Comparison of ENCODE assay signal across 9 mouse cellular contexts in the genomic region with DNA sequence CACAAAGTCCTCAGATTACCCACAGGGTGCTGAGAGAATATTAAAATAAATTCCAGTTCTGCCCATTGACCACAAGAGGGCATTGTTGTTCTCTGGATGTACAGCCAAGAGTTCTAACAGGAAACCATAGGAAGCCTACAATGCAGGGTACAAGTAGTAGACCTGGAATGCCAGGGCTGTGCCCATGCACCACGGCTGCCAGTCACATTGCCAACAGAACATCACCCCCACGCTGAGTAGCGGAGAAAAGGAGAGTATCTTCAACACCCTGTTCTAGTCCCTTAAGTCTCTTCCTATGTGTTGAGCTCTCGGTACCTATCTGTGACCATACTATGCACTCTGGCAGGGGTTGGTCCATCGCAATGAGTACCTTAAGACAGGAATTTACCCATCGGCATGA. TPM values are rescaled to one million over a fixed set of nuclear protein-coding genes. Genes with fewer than 3 reads are reported as not detected.
DNase-seq lines count a peak whose midpoint lies in the region; ATAC-seq and TF ChIP-seq lines count a peak whose summit lies in the region.
"Had no signal": no experiment of that assay in that cellular context is flagged by ENCODE, and none has a peak within 500 bp of the region (broad histone marks: within the 10 kb centered on the region; RNA-seq: fewer than 3 reads in every experiment).

No protein-coding gene starts in this region.

- ATAC-seq in embryonic facial prominence, embryonic 14.5 days (ENCODE audit: low read depth), result peak; percentile 84
- no peak for ATAC-seq in erythroid progenitor cell, adult 5-6 weeks (replicated peaks; ENCODE audit: low FRiP score, poor library complexity, severe bottlenecking)

- TF ChIP-seq POLR2A in bone marrow macrophage, adult 2 months (IDR thresholded peaks at IDR 0.05; ENCODE audit: borderline replicate concordance, low read depth, low read length), result no peak
- no peak for TF ChIP-seq POLR2A in lung, adult 2 months (IDR thresholded peaks at IDR 0.05; ENCODE audit: borderline replicate concordance, extremely low read depth, low read depth, low read length)

- no peaks in the 10 kb centered on the region for H3K27me3 ChIP-seq in embryonic facial prominence, embryonic 14.5 days (replicated peaks; ENCODE audit: control insufficient read depth, insufficient read depth, low read length)
- H3K27me3 ChIP-seq: liver, embryonic 13.5 days had no signal

- H3K9me3 ChIP-seq in embryonic facial prominence, embryonic 14.5 days (ENCODE audit: control insufficient read depth, low read length), result 0 out of 2 replicates have a peak, but pooled peaks cover 3% of the 10 kb centered on the region
- H3K9me3 ChIP-seq: liver, embryonic 13.5 days had no signal

- 66% methylated on average over 6 of the region's 6 CpGs for WGBS in embryonic facial prominence, embryonic 14.5 days
- 57% methylated on average over 6 of the region's 6 CpGs for WGBS in lung, adult 2 months

- no peak overlapping the region for H3K4me3 ChIP-seq in bone marrow macrophage, adult 2 months (ENCODE audit: insufficient read depth, low read length)
- no peak overlapping the region for H3K4me3 ChIP-seq in embryonic facial prominence, embryonic 14.5 days (ENCODE audit: low read depth, low read length)
- no peak overlapping the region for H3K4me3 ChIP-seq in lung, adult 2 months (replicated peaks; ENCODE audit: extremely low read depth, low read depth, low read length)
- H3K4me3 ChIP-seq: liver, embryonic 13.5 days had no signal

- H3K4me2 ChIP-seq in embryonic facial prominence, embryonic 14.5 days (ENCODE audit: low read depth, low read length), result no peak overlapping the region
- H3K4me2 ChIP-seq: liver, embryonic 13.5 days had no signal

- no peaks in the 10 kb centered on the region for H3K36me3 ChIP-seq in embryonic facial prominence, embryonic 14.5 days (ENCODE audit: control insufficient read depth, insufficient read depth, low read length)
- H3K36me3 ChIP-seq: liver, embryonic 13.5 days had no signal

- no peaks in the 10 kb centered on the region for H3K4me1 ChIP-seq in bone marrow macrophage, adult 2 months (ENCODE audit: control insufficient read depth, insufficient read depth, low read length)
- H3K4me1 ChIP-seq in embryonic facial prominence, embryonic 14.5 days (ENCODE audit: control insufficient read depth, insufficient read depth, low read length), result no peaks in the 10 kb centered on the region
- H3K4me1 ChIP-seq in lung, adult 2 months (ENCODE audit: control insufficient read depth, insufficient read depth, low read length), result no peaks in the 10 kb centered on the region
- H3K4me1 ChIP-seq: liver, embryonic 13.5 days had no signal

- no peak overlapping the region for H3K9ac ChIP-seq in embryonic facial prominence, embryonic 14.5 days (ENCODE audit: low read depth, low read length)
- H3K9ac ChIP-seq: liver, embryonic 13.5 days had no signal

- intact Hi-C loops in heart, postnatal 25 days (cut with DNase I), result loop anchor here (1.0 to 5.0 kb wide), 2 partner anchors 327 to 478 kb away; partner anchors contain the start of gene Ccdc110

- peak; percentile 74 for DNase-seq in MN1 (ENCODE audit: low spot score)
- DNase-seq in embryonic facial prominence, embryonic 14.5 days (ENCODE audit: low spot score), result peak; percentile 88
- DNase-seq in heart, postnatal 25 days (ENCODE audit: low spot score), result peak; percentile 4
- DNase-seq in kidney, postnatal 36 days, result peak; percentile 24 to 64
- DNase-seq in lung, adult 2 months, result peak; percentile 36
- peak; percentile 42 for DNase-seq in ovary, postnatal 14 days (ENCODE audit: low spot score)
- DNase-seq: liver, embryonic 13.5 days had no signal

- peak; percentile 28; the same call in 1 of the 2 replicates for TF ChIP-seq CTCF in bone marrow macrophage, adult 2 months (IDR thresholded peaks at IDR 0.05; ENCODE audit: low read depth, low read length)
- TF ChIP-seq CTCF in lung, adult 2 months (IDR thresholded peaks at IDR 0.05; ENCODE audit: insufficient read depth, low read length), result peak; percentile 39

- H3K27ac ChIP-seq in bone marrow macrophage, adult 2 months (ENCODE audit: insufficient read depth, low read depth, low read length), result no peak overlapping the region
- H3K27ac ChIP-seq in embryonic facial prominence, embryonic 14.5 days (replicated peaks; ENCODE audit: low read depth, low read length), result no peak overlapping the region
- H3K27ac ChIP-seq: liver, embryonic 13.5 days had no signal

RNA-seq across cellular contexts. Expression of gene Tlr3, which starts 43.5 kb away (rescaled TPM):
- polyA plus RNA-seq in bone marrow macrophage, adult 2 months (2012; ENCODE audit: insufficient read depth, insufficient read length, missing spikeins), result 13.9 and 14.3 TPM in 2 replicates
- polyA plus RNA-seq in embryonic facial prominence, embryonic 14.5 days (2014; fragmentation: Nextera tagmentation; extraction: Ambion mirVana), result 2.1 and 2.6 TPM in 2 replicates
- total RNA-seq in heart, postnatal 25 days (2021), result 1 to 10 TPM; 7.0 to 7.3 TPM
- 5.3 and 6.8 TPM in 2 replicates for polyA plus RNA-seq in lung, adult 2 months (2012; rRNA removed)
- total RNA-seq in erythroid progenitor cell, adult 5-6 weeks (2015; ENCODE audit: low replicate concordance), result 4.3 TPM in 1 of 2 replicates, not detected in the other
- total RNA-seq in erythroid progenitor cell, adult 5-6 weeks (2017; ENCODE audit: low replicate concordance), result 0.68 TPM in 1 of 2 replicates, not detected in the other

RNA-seq across cellular contexts. Expression of gene Sorbs2, which starts 53.2 kb away (rescaled TPM):
- polyA plus RNA-seq in bone marrow macrophage, adult 2 months (2012; ENCODE audit: insufficient read depth, insufficient read length, missing spikeins), result 0.43 TPM in 1 of 2 replicates, not detected in the other
- 32.2 and 36.7 TPM in 2 replicates for polyA plus RNA-seq in embryonic facial prominence, embryonic 14.5 days (2014; fragmentation: Nextera tagmentation; extraction: Ambion mirVana)
- total RNA-seq in heart, postnatal 25 days (2021), result 100 to 1,000 TPM; 572 to 611 TPM
- 6.5 and 10.1 TPM in 2 replicates for polyA plus RNA-seq in lung, adult 2 months (2012; rRNA removed)
- total RNA-seq in erythroid progenitor cell, adult 5-6 weeks (2015; ENCODE audit: low replicate concordance), result 0.42 TPM in 1 of 2 replicates, not detected in the other
- 0.91 TPM in 1 of 2 replicates, not detected in the other for total RNA-seq in erythroid progenitor cell, adult 5-6 weeks (2017; ENCODE audit: low replicate concordance)

Comparison
In these comparisons a context has a peak if more than half of its experiments do, and no peak if none do; other contexts are left out.
1. DNase-seq: peak in every context shown above with its lines; median percentile 88 in embryonic facial prominence, embryonic 14.5 days; 74 in MN1; 44 in kidney, postnatal 36 days; 42 in ovary, postnatal 14 days; 36 in lung, adult 2 months; 4 in heart, postnatal 25 days.